Mouse (Mus musculus): ENCODE data around the gene Cdhr2. TPM values are rescaled to one million over a fixed set of nuclear protein-coding genes. Genes with fewer than 3 reads are reported as not detected.

The Cdhr2 gene
- polyA plus RNA-seq, 1 experiment from 2014 or later: 3.1 TPM

DNA sequence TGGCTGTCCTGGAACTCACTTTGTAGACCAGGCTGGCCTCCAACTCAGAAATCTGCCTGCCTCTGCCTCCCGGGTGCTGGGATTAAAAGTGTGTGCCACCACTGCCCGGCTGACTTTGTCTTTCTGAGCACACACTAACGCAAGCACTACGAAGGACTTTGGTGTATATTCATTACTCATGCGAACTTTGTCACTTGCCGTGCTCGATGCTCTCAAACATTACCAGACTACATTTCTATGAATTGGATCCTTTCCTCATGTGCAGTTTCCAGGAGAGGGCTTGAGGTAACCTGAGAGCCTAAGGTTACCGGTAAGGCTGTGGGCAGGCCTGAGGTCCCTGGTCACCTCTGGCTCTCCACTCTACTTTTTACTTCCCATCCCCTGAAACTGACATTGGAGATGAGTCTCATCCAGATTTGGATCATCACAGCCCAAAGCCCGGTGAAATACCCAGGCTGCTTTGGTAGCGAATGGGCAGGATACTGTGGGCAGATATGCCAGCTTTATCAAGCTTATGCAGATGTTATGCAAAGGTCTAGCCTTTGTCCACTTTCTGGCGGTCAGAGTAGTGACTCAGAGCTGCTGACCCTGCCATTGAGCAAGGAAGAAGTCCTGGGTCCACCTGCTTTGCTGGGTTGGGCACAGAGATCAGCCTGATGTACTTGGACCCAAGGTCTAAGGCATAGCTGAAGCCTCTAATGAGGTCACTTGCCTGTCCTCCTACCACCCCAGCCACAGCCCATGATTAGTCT, 5.6 kb upstream of the Cdhr2 start:
- Histone ChIP-seq H3K9me3 (ENCODE audit: control insufficient read depth, low read length) (no peaks in the 10 kb centered on the region), H3K4me2 (replicated peaks; ENCODE audit: low read depth) (no peak overlapping the region), H3K27ac (replicated peaks) (no peak overlapping the region), H3K27me3 (ENCODE audit: control insufficient read depth, insufficient read depth, low read length) (no peaks in the 10 kb centered on the region), H3K9ac (ENCODE audit: low read length) (no peak overlapping the region), H3K36me3 (ENCODE audit: control insufficient read depth, insufficient read depth, low read length) (no peaks in the 10 kb centered on the region), H3K4me1 (replicated peaks; ENCODE audit: control insufficient read depth, insufficient read depth) (peaks cover 9% of the 10 kb centered on the region; the same call in 1 of the 2 replicates), H3K4me3 (ENCODE audit: low read depth, low read length) (no peak overlapping the region)
- no peak for TF ChIP-seq CTCF (IDR thresholded peaks at IDR 0.05; ENCODE audit: low read depth)
- no peak for TF ChIP-seq EP300 (optimal IDR thresholded peaks at IDR 0.05)
- DNase-seq (ENCODE audit: low spot score) (no peak), ATAC-seq (ENCODE audit: low FRiP score, low TSS enrichment) (no peak)
- 86% methylated on average over 11 of the region's 11 CpGs for WGBS

DNA sequence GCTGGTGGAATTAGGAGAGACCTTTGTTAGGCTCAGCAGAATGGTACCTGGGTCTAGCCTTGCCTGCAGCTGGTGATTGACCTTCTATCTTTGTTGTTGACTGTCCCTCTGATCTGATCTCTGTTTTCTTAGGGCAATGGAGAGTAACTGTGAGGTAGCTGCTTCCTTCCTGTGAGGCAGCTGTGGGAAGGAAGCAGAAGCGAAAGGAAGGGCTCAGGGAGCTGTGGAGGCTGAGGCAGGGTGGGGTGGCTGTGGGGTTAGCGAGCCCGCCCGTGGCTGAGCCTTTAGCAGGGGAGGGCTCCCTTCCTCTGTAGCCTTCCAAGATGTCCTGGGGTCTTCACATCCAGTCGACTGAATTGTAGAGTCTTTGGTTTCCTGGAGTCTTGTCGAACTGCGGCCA, 1.2 kb downstream of the Cdhr2 start:
- ATAC-seq (ENCODE audit: low FRiP score, low TSS enrichment) (no peak), DNase-seq (ENCODE audit: low spot score) (no peak)
- Histone ChIP-seq H3K27me3 (ENCODE audit: control insufficient read depth, insufficient read depth, low read length) (no peaks in the 10 kb centered on the region), H3K4me1 (replicated peaks; ENCODE audit: control insufficient read depth, insufficient read depth) (no peaks in the 10 kb centered on the region), H3K9ac (ENCODE audit: low read length) (no peak overlapping the region), H3K27ac (replicated peaks) (no peak overlapping the region), H3K4me2 (replicated peaks; ENCODE audit: low read depth) (no peak overlapping the region), H3K9me3 (ENCODE audit: control insufficient read depth, low read length) (no peaks in the 10 kb centered on the region), H3K36me3 (ENCODE audit: control insufficient read depth, insufficient read depth, low read length) (no peaks in the 10 kb centered on the region), H3K4me3 (ENCODE audit: low read depth, low read length) (no peak overlapping the region)
- 71% methylated on average over 7 of the region's 7 CpGs for WGBS
- TF ChIP-seq EP300 (optimal IDR thresholded peaks at IDR 0.05): no peak
- TF ChIP-seq CTCF (IDR thresholded peaks at IDR 0.05; ENCODE audit: low read depth): no peak

DNA sequence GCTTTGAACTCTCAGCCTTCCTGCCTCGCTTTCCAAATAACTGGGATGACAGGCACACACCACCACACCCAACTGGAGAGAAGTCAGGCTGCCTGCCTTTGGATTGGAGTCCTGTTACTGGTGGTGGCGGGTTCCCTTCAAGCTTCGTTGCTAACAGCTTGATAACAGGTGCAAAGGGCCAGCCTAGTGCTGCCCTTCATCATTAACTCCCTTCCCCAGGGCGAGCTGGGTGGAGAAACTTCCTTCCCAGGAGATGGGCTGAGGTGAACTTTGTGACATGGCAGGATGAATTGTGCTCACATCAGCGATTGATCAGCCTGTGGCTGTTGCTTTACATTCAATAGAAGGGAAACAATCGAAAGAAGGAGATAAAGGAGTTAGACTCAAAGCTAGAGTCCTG, 3.6 kb downstream of the Cdhr2 start:
- no peak overlapping the region for H3K4me3 ChIP-seq (ENCODE audit: low read depth, low read length)
- no peaks in the 10 kb centered on the region for H3K27me3 ChIP-seq (ENCODE audit: control insufficient read depth, insufficient read depth, low read length)
- no peak overlapping the region for H3K9ac ChIP-seq (ENCODE audit: low read length)
- no peaks in the 10 kb centered on the region for H3K4me1 ChIP-seq (replicated peaks; ENCODE audit: control insufficient read depth, insufficient read depth)
- 36% methylated on average over 6 of the region's 6 CpGs for WGBS
- no peak for DNase-seq (ENCODE audit: low spot score)
- no peaks in the 10 kb centered on the region for H3K36me3 ChIP-seq (ENCODE audit: control insufficient read depth, insufficient read depth, low read length)
- no peak overlapping the region for H3K27ac ChIP-seq (replicated peaks)
- TF ChIP-seq EP300 (optimal IDR thresholded peaks at IDR 0.05) (no peak), CTCF (IDR thresholded peaks at IDR 0.05; ENCODE audit: low read depth) (no peak)
- no peak for ATAC-seq (ENCODE audit: low FRiP score, low TSS enrichment)
- H3K4me2 ChIP-seq (replicated peaks; ENCODE audit: low read depth): no peak overlapping the region
- no peaks in the 10 kb centered on the region for H3K9me3 ChIP-seq (ENCODE audit: control insufficient read depth, low read length)

DNA sequence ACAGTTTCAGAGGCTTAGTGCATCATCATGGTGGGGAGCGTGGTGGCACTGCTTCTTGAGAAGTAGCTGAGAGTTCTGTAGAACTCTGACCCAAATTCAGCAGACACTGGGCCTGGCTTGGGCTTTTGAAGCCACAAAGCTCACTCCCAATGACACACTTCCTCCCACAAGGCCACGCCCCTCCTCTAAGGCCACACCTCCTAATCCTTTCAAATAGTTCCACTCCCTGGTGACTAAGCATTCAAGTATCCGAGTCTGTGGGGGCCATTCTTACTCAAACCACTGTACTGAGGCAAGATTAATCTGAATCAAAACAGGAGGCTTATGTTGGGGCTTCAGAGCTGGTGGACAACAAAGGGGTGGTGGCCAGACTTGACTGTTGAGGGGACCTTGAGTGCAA, 9.6 kb downstream of the Cdhr2 start:
- H3K9me3 ChIP-seq (ENCODE audit: control insufficient read depth, low read length): no peaks in the 10 kb centered on the region
- no peaks in the 10 kb centered on the region for H3K4me1 ChIP-seq (replicated peaks; ENCODE audit: control insufficient read depth, insufficient read depth)
- H3K27me3 ChIP-seq (ENCODE audit: control insufficient read depth, insufficient read depth, low read length): no peaks in the 10 kb centered on the region
- no peak overlapping the region for H3K4me2 ChIP-seq (replicated peaks; ENCODE audit: low read depth)
- H3K4me3 ChIP-seq (ENCODE audit: low read depth, low read length): no peak overlapping the region
- no peaks in the 10 kb centered on the region for H3K36me3 ChIP-seq (ENCODE audit: control insufficient read depth, insufficient read depth, low read length)
- no peak overlapping the region for H3K27ac ChIP-seq (replicated peaks)
- WGBS: 73% methylated on average over 3 of the region's 3 CpGs
- TF ChIP-seq CTCF (IDR thresholded peaks at IDR 0.05; ENCODE audit: low read depth) (no peak), EP300 (optimal IDR thresholded peaks at IDR 0.05) (no peak)
- ATAC-seq (ENCODE audit: low FRiP score, low TSS enrichment) (no peak), DNase-seq (ENCODE audit: low spot score) (no peak)
- no peak overlapping the region for H3K9ac ChIP-seq (ENCODE audit: low read length)

DNA sequence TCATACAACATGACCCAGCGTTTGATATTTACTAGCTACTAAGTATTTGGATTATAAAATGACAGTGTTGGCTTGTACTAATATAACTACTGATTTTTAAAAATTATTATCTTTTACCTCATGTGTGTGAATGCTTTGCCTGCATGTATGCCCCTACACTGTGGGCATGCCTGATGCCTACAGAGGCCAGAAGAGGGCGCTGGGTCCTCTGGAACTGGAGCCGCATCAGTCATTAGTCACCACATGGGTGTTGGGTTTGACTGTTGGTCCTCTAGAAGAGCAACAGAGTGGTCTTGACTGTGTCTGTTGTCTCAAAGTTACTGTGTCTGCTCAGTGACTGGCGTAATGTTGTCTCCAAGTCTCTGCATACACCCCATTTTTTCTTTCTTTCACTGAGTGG, 13.1 kb downstream of the Cdhr2 start:
- Histone ChIP-seq H3K4me3 (ENCODE audit: low read depth, low read length) (no peak overlapping the region), H3K36me3 (ENCODE audit: control insufficient read depth, insufficient read depth, low read length) (no peaks in the 10 kb centered on the region), H3K4me2 (replicated peaks; ENCODE audit: low read depth) (no peak overlapping the region), H3K9me3 (ENCODE audit: control insufficient read depth, low read length) (no peaks in the 10 kb centered on the region), H3K4me1 (replicated peaks; ENCODE audit: control insufficient read depth, insufficient read depth) (no peaks in the 10 kb centered on the region), H3K27ac (replicated peaks) (no peak overlapping the region), H3K9ac (ENCODE audit: low read length) (no peak overlapping the region), H3K27me3 (ENCODE audit: control insufficient read depth, insufficient read depth, low read length) (no peaks in the 10 kb centered on the region)
- 41% methylated on average over 4 of the region's 4 CpGs for WGBS
- DNase-seq (ENCODE audit: low spot score) (no peak), ATAC-seq (ENCODE audit: low FRiP score, low TSS enrichment) (no peak)
- no peak for TF ChIP-seq EP300 (optimal IDR thresholded peaks at IDR 0.05)
- TF ChIP-seq CTCF (IDR thresholded peaks at IDR 0.05; ENCODE audit: low read depth): peak; percentile 27; the same call in 1 of the 2 replicates

DNA sequence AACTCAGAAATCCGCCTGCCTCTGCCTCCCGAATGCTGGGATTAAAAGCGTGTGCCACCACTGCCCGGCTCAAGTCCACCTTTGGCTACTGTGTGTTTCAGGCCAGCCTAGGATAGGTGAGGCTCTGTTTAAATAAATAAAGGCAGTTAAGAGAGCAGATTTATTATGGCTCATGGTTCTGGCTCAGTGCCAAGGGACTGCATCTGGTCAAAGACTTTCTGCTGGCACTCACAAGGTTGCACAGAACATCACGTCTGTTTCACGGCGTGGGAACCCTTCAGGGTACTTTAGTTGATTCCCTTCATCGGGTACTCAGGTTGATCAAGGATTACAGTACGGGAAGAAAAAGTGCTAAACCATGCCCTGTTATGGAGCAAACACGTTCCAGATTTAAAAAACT, 13.7 kb downstream of the Cdhr2 start:
- WGBS: 57% methylated on average over 10 of the region's 10 CpGs
- Histone ChIP-seq H3K36me3 (ENCODE audit: control insufficient read depth, insufficient read depth, low read length) (no peaks in the 10 kb centered on the region), H3K9me3 (ENCODE audit: control insufficient read depth, low read length) (no peaks in the 10 kb centered on the region), H3K9ac (ENCODE audit: low read length) (no peak overlapping the region), H3K27me3 (ENCODE audit: control insufficient read depth, insufficient read depth, low read length) (no peaks in the 10 kb centered on the region), H3K4me2 (replicated peaks; ENCODE audit: low read depth) (no peak overlapping the region), H3K4me3 (ENCODE audit: low read depth, low read length) (no peak overlapping the region), H3K27ac (replicated peaks) (no peak overlapping the region), H3K4me1 (replicated peaks; ENCODE audit: control insufficient read depth, insufficient read depth) (no peaks in the 10 kb centered on the region)
- ATAC-seq (ENCODE audit: low FRiP score, low TSS enrichment): no peak
- no peak for DNase-seq (ENCODE audit: low spot score)
- TF ChIP-seq EP300 (optimal IDR thresholded peaks at IDR 0.05) (no peak), CTCF (IDR thresholded peaks at IDR 0.05; ENCODE audit: low read depth) (no peak)

All from stomach, postnatal 0 days (tissue).